Mouse (Mus musculus): ENCODE measurements around the gene Cdk6. TPM values are rescaled to one million over a fixed set of nuclear protein-coding genes. Genes with fewer than 3 reads are reported as not detected.
"Not testable (repeated sequence)": the region's sequence is repeated elsewhere in the genome, so short reads cannot be mapped to it uniquely, and the experiment has no call there.

Gene Cdk6
- total RNA-seq, 2 experiments from 2014 or later, result 2.8 to 5.1 TPM

- DNase-seq (ENCODE audit: extremely low spot score in 1 of 2, low spot score in 1 of 2), result peak; percentile 39 to 54
Measured at GRCm38 (mm10) chr5:3343566-3344080, 2.3 kb downstream of the Cdk6 start.

GRCm38 (mm10) chr5:3344081-3344631, 2.9 kb downstream of the Cdk6 start:
- DNase-seq (ENCODE audit: extremely low spot score in 1 of 2, low spot score in 1 of 2), result peak; percentile 62 to 73

GRCm38 (mm10) chr5:3345540-3345939, 4.3 kb downstream of the Cdk6 start:
- not testable (repeated sequence) for DNase-seq (ENCODE audit: extremely low spot score in 1 of 2, low spot score in 1 of 2)

- DNase-seq (ENCODE audit: extremely low spot score in 1 of 2, low spot score in 1 of 2), result not testable (repeated sequence)
Measured at GRCm38 (mm10) chr5:3349393-3349792, 8.1 kb downstream of the Cdk6 start.

- DNase-seq (ENCODE audit: extremely low spot score in 1 of 2, low spot score in 1 of 2), result not testable (repeated sequence)
Measured at GRCm38 (mm10) chr5:3351836-3352235, 10.6 kb downstream of the Cdk6 start.

- DNase-seq (ENCODE audit: extremely low spot score in 1 of 2, low spot score in 1 of 2), result no peak
Measured at GRCm38 (mm10) chr5:3352314-3352713, 11.0 kb downstream of the Cdk6 start.

GRCm38 (mm10) chr5:3352827-3353226, 11.5 kb downstream of the Cdk6 start:
- no peak for DNase-seq (ENCODE audit: extremely low spot score in 1 of 2, low spot score in 1 of 2)

GRCm38 (mm10) chr5:3354307-3354706, 13.0 kb downstream of the Cdk6 start:
- no peak for DNase-seq (ENCODE audit: extremely low spot score in 1 of 2, low spot score in 1 of 2)

- no peak for DNase-seq (ENCODE audit: extremely low spot score in 1 of 2, low spot score in 1 of 2)
Measured at GRCm38 (mm10) chr5:3355032-3355536, 13.8 kb downstream of the Cdk6 start.

GRCm38 (mm10) chr5:3355560-3356260, 14.4 kb downstream of the Cdk6 start:
- no peak for DNase-seq (ENCODE audit: extremely low spot score in 1 of 2, low spot score in 1 of 2)

GRCm38 (mm10) chr5:3356261-3356778, 15.0 kb downstream of the Cdk6 start:
- DNase-seq (ENCODE audit: extremely low spot score in 1 of 2, low spot score in 1 of 2), result no peak

GRCm38 (mm10) chr5:3357496-3357895, 16.2 kb downstream of the Cdk6 start:
- DNase-seq (ENCODE audit: extremely low spot score in 1 of 2, low spot score in 1 of 2), result no peak

GRCm38 (mm10) chr5:3358687-3359520, 17.6 kb downstream of the Cdk6 start:
- DNase-seq (ENCODE audit: extremely low spot score in 1 of 2, low spot score in 1 of 2), result no peak

- DNase-seq (ENCODE audit: extremely low spot score in 1 of 2, low spot score in 1 of 2), result no peak
Measured at GRCm38 (mm10) chr5:3359914-3360313, 18.6 kb downstream of the Cdk6 start.

GRCm38 (mm10) chr5:3361252-3361651, 20.0 kb downstream of the Cdk6 start:
- DNase-seq (ENCODE audit: extremely low spot score in 1 of 2, low spot score in 1 of 2), result no peak

GRCm38 (mm10) chr5:3362111-3362510, 20.8 kb downstream of the Cdk6 start:
- no peak for DNase-seq (ENCODE audit: extremely low spot score in 1 of 2, low spot score in 1 of 2)

GRCm38 (mm10) chr5:3363036-3363983, 22.0 kb downstream of the Cdk6 start:
- no peak for DNase-seq (ENCODE audit: extremely low spot score in 1 of 2, low spot score in 1 of 2)

GRCm38 (mm10) chr5:3367045-3367444, 25.8 kb downstream of the Cdk6 start:
- DNase-seq (ENCODE audit: extremely low spot score in 1 of 2, low spot score in 1 of 2), result no peak

GRCm38 (mm10) chr5:3369317-3369716, 28.0 kb downstream of the Cdk6 start:
- DNase-seq (ENCODE audit: extremely low spot score in 1 of 2, low spot score in 1 of 2), result no peak

- no peak for DNase-seq (ENCODE audit: extremely low spot score in 1 of 2, low spot score in 1 of 2)
Measured at GRCm38 (mm10) chr5:3371212-3371611, 29.9 kb downstream of the Cdk6 start.

Data from layer of hippocampus, postnatal 25 days (tissue).